Mouse (Mus musculus): Measurements from ENCODE around the gene Mynn. TPM values are rescaled to one million over a fixed set of nuclear protein-coding genes. Genes with fewer than 3 reads are reported as not detected.
A peak's percentile ranks its signal among the peaks of the same experiment; 100 is the strongest.

The Mynn gene
- total RNA-seq, 2 experiments from 2014 or later = 12.8 to 12.9 TPM

DNA sequence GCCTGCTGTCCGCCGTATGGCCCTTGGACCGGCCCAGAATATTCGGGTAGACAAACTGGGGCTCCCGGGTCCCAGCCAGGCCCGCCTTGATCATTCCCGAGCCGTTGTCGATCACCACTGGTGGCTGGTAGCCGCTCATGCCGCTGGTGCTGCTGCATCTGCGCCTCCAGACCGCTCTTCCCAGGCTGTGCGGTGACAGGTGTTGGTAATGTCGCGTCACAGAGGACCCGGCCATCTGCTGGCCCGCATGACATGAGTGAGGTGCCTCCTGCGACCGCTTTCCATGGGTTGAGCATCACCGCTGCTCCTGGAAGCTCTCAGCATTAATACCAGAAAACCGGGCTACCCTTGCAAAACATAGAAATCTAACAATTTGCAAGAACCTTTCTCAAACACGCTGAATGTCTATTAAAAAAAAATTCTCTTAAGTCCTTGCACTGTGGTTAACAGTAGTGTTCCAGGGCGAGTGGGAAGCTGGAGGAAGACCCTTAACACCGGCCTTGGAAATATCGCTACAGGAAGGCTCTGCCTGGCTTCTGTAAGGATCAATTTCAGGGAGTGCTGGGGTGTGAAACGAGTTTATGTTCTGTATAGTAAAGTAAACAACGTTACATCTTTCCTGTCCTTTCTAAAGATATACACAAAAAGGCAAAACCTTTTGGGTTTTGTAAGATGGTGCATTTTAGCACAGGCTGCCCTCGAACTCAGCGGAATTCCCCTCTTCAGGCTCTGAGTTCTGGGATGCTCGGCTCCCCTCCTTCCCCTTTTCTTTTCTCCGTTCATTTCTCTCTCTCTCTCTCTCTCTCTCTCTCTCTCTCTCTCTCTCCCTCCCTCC lies 1.9 kb upstream of the Mynn start, which contains the start of gene Actrt3:
Gene Actrt3, minus strand, starts transcription at position 229 of the 835 bp plus-strand sequence.
- peak within 1 kb of the TSS; percentile 99 for H3K4me3 ChIP-seq
- H3K27ac ChIP-seq = peak within 1 kb of the TSS; percentile 97
- peak; percentile 47 for DNase-seq
- intact Hi-C loops (cut with DNase I) = loop anchor here (2.0 to 5.0 kb wide), 3 partner anchors 192 to 492 kb away; partner anchors contain the start of gene Sec62
- TF ChIP-seq CTCF (IDR thresholded peaks at IDR 0.05) = 0 out of 2 replicates have a peak, but pooled peaks have one; percentile 17

DNA sequence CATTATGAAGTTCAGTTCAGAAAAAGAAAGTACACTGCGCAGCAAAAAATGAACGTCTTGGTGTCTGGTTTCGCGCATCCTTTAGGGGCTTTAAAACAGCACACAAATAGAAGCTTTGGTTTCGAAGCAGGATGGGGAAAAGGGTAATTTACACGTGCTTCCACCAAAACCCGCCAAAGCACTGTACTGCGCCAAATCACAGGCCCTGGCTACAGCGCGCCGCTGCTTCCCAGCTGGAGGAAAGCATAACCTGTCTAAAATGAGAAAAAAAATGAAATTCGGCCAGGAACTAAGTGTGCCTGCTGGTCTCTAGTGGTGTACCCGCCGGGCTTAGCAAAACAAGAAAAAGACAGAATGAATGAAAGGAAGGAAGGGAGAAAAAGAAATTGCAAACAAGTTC lies 1.1 kb upstream of the Mynn start:
- DNase-seq = peak; percentile 31
- no peak for TF ChIP-seq CTCF (IDR thresholded peaks at IDR 0.05)
- peak overlapping the region; percentile 99 for H3K4me3 ChIP-seq
- intact Hi-C loops (cut with DNase I) = loop anchor here (2.0 to 5.0 kb wide), 3 partner anchors 192 to 492 kb away; partner anchors contain the start of gene Sec62
- peak overlapping the region; percentile 97 for H3K27ac ChIP-seq

- H3K4me3 ChIP-seq = peak overlapping the region; percentile 99
- TF ChIP-seq CTCF (IDR thresholded peaks at IDR 0.05) = no peak
- peak; percentile 85 for DNase-seq
- peak overlapping the region; percentile 97 for H3K27ac ChIP-seq
- intact Hi-C loops (cut with DNase I) = loop anchor here (2.0 to 5.0 kb wide), 3 partner anchors 191 to 491 kb away; partner anchors contain the start of gene Sec62
These were observed 690 bp upstream of the Mynn start for GRCm38 (mm10) chr3:30601175-30601574.

DNA sequence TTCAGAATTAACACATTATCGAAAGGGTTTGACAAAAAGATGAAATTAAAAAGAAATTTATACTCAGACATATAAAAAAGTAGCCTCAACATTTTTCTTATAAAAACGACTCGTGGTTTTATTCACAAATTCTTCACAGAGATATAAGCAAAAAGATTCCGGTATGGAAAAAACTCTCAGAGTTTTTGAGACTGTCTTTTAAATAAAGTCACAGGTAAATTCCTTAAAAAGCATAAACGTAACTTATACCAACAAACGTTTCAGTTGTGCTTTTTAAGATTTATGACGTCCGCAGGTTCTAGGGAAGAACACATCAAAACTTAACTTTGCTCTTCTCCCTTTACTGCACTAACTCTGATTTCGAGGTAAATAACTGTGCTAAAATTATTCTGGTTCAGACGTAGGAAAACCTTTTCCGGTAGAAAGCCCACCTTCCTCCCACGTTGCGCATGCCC lies 228 bp upstream of the Mynn start:
- Histone ChIP-seq H3K4me3 (peak overlapping the region; percentile 99), H3K27ac (peak overlapping the region; percentile 97)
- intact Hi-C loops (cut with DNase I) = loop anchor here (2.0 to 5.0 kb wide), 3 partner anchors 191 to 491 kb away; partner anchors contain the start of gene Sec62
- no peak for DNase-seq
- no peak for TF ChIP-seq CTCF (IDR thresholded peaks at IDR 0.05)

DNA sequence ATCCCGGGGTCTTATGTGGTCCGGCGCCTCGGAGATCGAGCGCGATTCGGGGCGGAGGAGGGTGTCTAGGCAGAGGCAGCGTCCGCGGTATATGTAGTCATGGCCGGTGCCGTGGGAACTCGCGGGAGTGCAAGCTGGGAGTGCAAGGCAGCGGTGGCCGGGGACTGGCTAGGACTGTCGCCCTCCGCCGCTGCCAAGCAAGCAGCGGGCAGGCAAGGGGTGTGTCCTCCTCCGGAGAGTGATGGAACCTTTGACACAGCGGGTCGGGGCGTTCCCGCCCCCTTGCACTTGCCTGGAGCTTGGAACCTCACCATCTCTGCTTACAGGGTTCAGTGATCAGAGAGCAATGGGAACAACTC lies 854 bp downstream of the Mynn start:
- intact Hi-C loops (cut with DNase I) = loop anchor here (5.0 kb wide), 2 partner anchors 190 to 490 kb away; partner anchors contain the start of gene Sec62
- peak; percentile 77 for DNase-seq
- no peak for TF ChIP-seq CTCF (IDR thresholded peaks at IDR 0.05)
- peak overlapping the region; percentile 97 for H3K27ac ChIP-seq
- H3K4me3 ChIP-seq = peak overlapping the region; percentile 99

DNA sequence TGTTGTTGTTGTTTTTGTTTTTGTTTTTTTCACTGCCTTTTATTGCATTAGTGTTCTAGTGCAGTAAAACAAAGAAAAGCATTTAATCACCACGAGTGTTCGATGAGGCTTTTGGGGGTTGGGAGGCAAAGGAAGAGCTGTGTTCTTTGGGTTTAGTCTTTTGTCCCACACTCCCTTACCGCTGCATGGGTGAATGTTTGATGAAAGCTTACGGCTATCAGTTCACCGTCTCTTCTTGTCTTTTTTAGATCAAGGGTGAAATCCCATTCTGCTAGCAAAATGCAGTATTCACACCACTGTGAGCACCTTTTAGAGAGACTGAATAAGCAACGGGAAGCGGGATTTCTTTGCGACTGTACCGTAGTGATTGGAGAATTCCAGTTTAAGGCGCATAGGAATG lies 1.4 kb downstream of the Mynn start:
- no peak for DNase-seq
- peak overlapping the region; percentile 99 for H3K4me3 ChIP-seq
- H3K27ac ChIP-seq = peak overlapping the region; percentile 97
- TF ChIP-seq CTCF (IDR thresholded peaks at IDR 0.05) = no peak
- intact Hi-C loops (cut with DNase I) = loop anchor here (5.0 kb wide), 2 partner anchors 189 to 489 kb away; partner anchors contain the start of gene Sec62

- intact Hi-C loops (cut with DNase I) = no loop called here
- Histone ChIP-seq H3K4me3 (no peak overlapping the region), H3K27ac (no peak overlapping the region)
- DNase-seq = no peak
- TF ChIP-seq CTCF (IDR thresholded peaks at IDR 0.05) = no peak
These were observed 7.1 kb downstream of the Mynn start for GRCm38 (mm10) chr3:30608999-30609398.

- H3K27ac ChIP-seq = no peak overlapping the region
- intact Hi-C loops (cut with DNase I) = no loop called here
- TF ChIP-seq CTCF (IDR thresholded peaks at IDR 0.05) = no peak
- H3K4me3 ChIP-seq = no peak overlapping the region
- no peak for DNase-seq
These were observed 9.1 kb downstream of the Mynn start for GRCm38 (mm10) chr3:30610930-30611329.

GRCm38 (mm10) chr3:30620132-30620531 lies 18.3 kb downstream of the Mynn start:
- H3K4me3 ChIP-seq = no peak overlapping the region
- intact Hi-C loops (cut with DNase I) = no loop called here
- H3K27ac ChIP-seq = no peak overlapping the region
- TF ChIP-seq CTCF (IDR thresholded peaks at IDR 0.05) = no peak
- no peak for DNase-seq

- intact Hi-C loops (cut with DNase I) = no loop called here
- DNase-seq = no peak
These were observed 31.8 kb downstream of the Mynn start for GRCm38 (mm10) chr3:30633681-30634080.

GRCm38 (mm10) chr3:30635629-30636028 lies 33.8 kb downstream of the Mynn start:
- TF ChIP-seq CTCF (IDR thresholded peaks at IDR 0.05) = no peak
- DNase-seq = no peak
- intact Hi-C loops (cut with DNase I) = no loop called here
- no peak overlapping the region for H3K4me3 ChIP-seq
- no peak overlapping the region for H3K27ac ChIP-seq

More at GRCm38 (mm10) chr3:30633681-30634080, 31.8 kb downstream of the Mynn start:
- no peak overlapping the region for H3K4me3 ChIP-seq
- H3K27ac ChIP-seq = no peak overlapping the region
- no peak for TF ChIP-seq CTCF (IDR thresholded peaks at IDR 0.05)

DNA sequence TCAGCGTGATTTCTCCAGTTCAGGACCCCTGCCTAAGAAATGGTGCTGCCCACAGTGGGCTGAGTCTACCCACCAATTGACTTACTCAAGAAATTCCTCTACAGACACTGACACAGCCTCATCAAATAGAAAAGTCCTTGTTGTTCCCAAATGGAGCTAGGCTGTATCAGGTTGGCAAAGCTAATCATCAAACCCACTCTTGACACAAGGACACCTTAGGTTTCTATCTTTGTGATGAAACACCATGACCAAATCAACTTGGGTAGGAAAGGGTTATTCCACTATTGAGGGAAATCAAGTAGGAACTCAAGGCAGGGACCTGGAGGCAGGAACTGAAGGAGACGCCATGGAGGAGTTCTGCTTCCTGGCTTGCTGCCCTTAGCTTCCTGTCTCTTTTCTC lies 42.3 kb downstream of the Mynn start, which contains the start of gene Lrriq4:
Gene Lrriq4, plus strand, starts transcription at position 301 of the 400 bp plus-strand sequence.
- no peak within 1 kb of the TSS for H3K4me3 ChIP-seq
- no peak within 1 kb of the TSS for H3K27ac ChIP-seq
- DNase-seq = no peak
- TF ChIP-seq CTCF (IDR thresholded peaks at IDR 0.05) = no peak
- intact Hi-C loops (cut with DNase I) = no loop called here

DNA sequence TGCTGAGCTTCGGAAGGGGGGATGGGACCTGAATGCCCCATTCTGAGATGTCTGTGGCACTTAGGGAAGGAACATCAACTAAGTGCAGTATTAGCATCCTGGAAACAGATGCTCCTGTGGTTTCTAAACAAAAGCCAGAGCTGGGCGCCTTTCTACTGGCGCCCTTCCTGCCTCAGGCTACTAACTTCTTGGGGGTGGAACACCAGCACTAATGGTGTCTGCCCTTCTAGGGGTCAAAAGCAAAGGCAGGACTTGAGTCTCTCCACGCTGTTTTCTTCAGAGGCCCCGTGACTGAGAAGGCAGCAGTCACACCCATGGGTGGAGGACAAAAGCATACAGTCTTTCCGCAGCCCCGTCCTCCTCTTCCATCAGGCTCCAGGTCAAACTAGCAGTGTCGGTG lies 44.9 kb downstream of the Mynn start:
- no peak overlapping the region for H3K4me3 ChIP-seq
- intact Hi-C loops (cut with DNase I) = no loop called here
- TF ChIP-seq CTCF (IDR thresholded peaks at IDR 0.05) = no peak
- DNase-seq = no peak
- H3K27ac ChIP-seq = no peak overlapping the region
